Mouse (Mus musculus): ENCODE data around the gene Them7.

- no peak for TF ChIP-seq POLR2A (IDR thresholded peaks at IDR 0.05; ENCODE audit: control insufficient read depth in 1 of 2, insufficient read depth in 1 of 2, low read depth in 1 of 2, low read length in 2 of 2, poor library complexity in 1 of 2)
- no peak for TF ChIP-seq USF1 (IDR thresholded peaks at IDR 0.05; ENCODE audit: low read depth, low read length)
- no peak for TF ChIP-seq ZC3H11A (IDR thresholded peaks at IDR 0.05; ENCODE audit: low read depth, low read length)
- no peak for TF ChIP-seq ZNF384 (IDR thresholded peaks at IDR 0.05; ENCODE audit: low read depth, low read length)
- TF ChIP-seq BHLHE40 (IDR thresholded peaks at IDR 0.05; ENCODE audit: borderline replicate concordance, low read depth, low read length) = no peak
- peak; percentile 94 for TF ChIP-seq CHD2 (IDR thresholded peaks at IDR 0.05; ENCODE audit: low read length)
- TF ChIP-seq ETS1 (IDR thresholded peaks at IDR 0.05; ENCODE audit: low read depth, low read length) = no peak
- no peak for TF ChIP-seq EP300 (IDR thresholded peaks at IDR 0.05; ENCODE audit: low read depth in 1 of 2, low read length in 2 of 2)
- TF ChIP-seq MEF2A (IDR thresholded peaks at IDR 0.05; ENCODE audit: extremely low read depth, insufficient replicate concordance, low read depth, low read length, poor library complexity, severe bottlenecking) = no peak
- TF ChIP-seq GABPA (IDR thresholded peaks at IDR 0.05; ENCODE audit: low read depth, low read length) = no peak
- no peak for TF ChIP-seq ZMIZ1 (IDR thresholded peaks at IDR 0.05; ENCODE audit: low read depth, low read length)
- no peak for TF ChIP-seq USF2 (IDR thresholded peaks at IDR 0.05; ENCODE audit: borderline replicate concordance in 1 of 2, insufficient read depth in 1 of 2, low read depth in 1 of 2, low read length in 2 of 2)
- TF ChIP-seq UBTF (IDR thresholded peaks at IDR 0.05; ENCODE audit: borderline replicate concordance, insufficient read depth, low read depth, low read length) = no peak
Observed at GRCm38 (mm10) chr2:105189352-105189751, 34.8 kb upstream of the Them7 start.
